Mouse (Mus musculus) adrenal gland, postnatal 14 days (tissue): ENCODE measurements around the gene 4930402H24Rik. TPM values are rescaled to one million over a fixed set of nuclear protein-coding genes. Genes with fewer than 3 reads are reported as not detected.

ENCODE experiments used
- DNase-seq: peaks from one replicate; pipeline ENCODE4 v3.0.0; 2021; ENCODE audit warnings: mixed read lengths
- total RNA-seq: library from RNA; stranded (reverse); gene quantifications from 2 replicates; pipeline ENCODE4 v1.2.3, GENCODE M21; 2021

Gene 4930402H24Rik
- total RNA-seq, 1 experiment from 2014 or later: 43.6 TPM

DNA sequence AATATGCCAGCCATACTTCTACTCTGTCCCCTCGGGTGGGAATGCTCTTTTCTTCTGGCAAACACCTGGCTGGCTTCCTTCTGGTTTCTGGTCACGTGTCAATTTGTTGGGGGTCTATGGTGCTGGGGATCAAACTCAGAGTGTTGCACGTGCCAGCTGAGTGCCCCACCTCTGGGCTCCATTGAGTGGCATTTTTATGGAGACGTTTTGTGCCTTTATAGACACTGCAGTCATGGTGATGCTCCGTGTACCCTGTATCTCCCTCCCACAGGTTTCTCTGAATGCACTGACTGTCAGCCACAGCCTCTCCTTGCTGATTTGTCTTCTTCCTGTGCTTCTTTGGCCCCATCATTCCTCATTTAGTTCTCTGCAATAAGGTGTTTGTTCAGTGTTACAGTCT is 174.4 kb downstream of the 4930402H24Rik start:
- no peak for DNase-seq

- DNase-seq: no peak
Measured at GRCm38 (mm10) chr2:130730746-130731145, 175.5 kb downstream of the 4930402H24Rik start.

- DNase-seq: no peak
Measured at GRCm38 (mm10) chr2:130728906-130729585, 177.2 kb downstream of the 4930402H24Rik start.

GRCm38 (mm10) chr2:130727752-130728151 is 178.5 kb downstream of the 4930402H24Rik start:
- no peak for DNase-seq

GRCm38 (mm10) chr2:130724369-130724768 is 181.8 kb downstream of the 4930402H24Rik start:
- DNase-seq: no peak

GRCm38 (mm10) chr2:130717951-130718350 is 188.3 kb downstream of the 4930402H24Rik start:
- no peak for DNase-seq

DNA sequence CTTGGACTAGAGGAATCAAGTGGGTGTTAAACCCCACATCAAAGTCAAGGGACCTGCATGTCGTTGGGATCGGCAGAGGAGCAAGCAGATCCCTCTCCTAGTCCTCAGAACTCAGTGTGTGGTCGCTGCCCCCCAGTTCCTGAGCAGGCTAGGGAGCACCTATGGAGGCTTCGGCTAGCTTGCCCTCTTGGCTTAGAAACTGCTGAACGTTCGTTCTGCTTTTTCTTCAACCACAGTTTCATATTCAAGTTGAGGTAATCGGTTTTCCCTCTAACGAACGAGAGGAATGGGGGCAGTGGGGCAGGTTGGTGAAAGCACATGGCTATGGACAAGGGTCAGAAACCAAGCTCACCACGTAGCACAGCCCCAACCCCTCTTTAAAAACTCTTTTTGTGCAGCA is 199.1 kb downstream of the 4930402H24Rik start:
- DNase-seq: no peak

GRCm38 (mm10) chr2:130706602-130707001 is 199.6 kb downstream of the 4930402H24Rik start:
- no peak for DNase-seq

DNA sequence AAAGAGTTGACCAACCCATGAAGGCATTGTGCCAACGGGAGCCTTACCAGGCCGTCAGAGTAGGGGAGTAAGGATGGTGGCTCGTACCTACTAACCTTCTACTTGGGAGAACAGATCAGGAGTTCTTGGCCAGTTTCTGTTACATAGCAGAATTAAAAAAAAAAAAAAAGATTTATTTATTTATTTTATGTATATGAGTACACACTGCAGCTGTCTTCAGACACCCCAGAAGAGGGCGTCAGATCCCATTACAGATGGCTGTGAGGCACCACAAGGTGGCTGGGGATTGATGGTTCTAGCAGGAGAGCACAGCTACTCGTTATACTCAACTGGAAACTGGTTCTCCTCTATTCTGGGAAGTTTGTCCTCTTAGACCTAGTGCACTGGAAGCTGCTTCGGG is 201.0 kb downstream of the 4930402H24Rik start:
- DNase-seq: no peak

- no peak for DNase-seq
Measured at GRCm38 (mm10) chr2:130704040-130705001, 201.9 kb downstream of the 4930402H24Rik start.

GRCm38 (mm10) chr2:130697821-130698266 is 208.4 kb downstream of the 4930402H24Rik start:
- DNase-seq: peak; percentile 36

DNA sequence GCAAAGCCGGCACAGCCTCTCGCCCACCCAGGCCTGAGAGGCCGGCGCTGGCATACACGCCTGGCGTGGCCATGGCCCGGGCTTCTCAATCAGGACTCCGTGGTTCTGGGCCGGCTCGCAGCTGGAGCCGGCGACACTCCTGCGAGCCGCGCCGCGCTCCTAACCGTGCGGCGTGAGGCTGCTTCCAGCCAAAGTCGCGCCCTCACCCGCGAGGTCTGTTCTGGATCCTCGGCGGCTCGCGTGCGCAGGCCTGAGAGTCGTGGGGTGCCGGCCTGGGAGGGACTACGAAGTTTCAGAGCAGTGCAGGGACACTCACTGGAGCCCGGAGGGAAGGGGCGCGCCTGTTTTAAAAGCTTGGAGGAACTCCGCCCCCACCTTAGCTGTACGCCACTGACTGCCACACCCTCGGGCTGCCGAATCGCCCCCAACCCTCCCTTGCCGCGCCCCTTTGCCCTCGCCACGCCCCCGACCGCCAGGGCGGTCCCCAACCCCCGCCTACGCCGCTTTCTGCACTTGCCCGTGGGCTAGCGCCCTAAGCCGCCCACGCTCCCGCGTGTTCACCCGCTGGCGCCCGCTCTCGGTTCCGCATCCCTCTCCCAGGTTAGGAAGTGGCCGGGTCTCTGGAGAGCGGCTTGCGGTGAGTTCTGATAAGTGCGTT is 208.9 kb downstream of the 4930402H24Rik start, which contains the start of gene Slc4a11:
Gene Slc4a11, minus strand, starts transcription at position 367 of the 658 bp plus-strand sequence.
- peak; percentile 79 for DNase-seq

DNA sequence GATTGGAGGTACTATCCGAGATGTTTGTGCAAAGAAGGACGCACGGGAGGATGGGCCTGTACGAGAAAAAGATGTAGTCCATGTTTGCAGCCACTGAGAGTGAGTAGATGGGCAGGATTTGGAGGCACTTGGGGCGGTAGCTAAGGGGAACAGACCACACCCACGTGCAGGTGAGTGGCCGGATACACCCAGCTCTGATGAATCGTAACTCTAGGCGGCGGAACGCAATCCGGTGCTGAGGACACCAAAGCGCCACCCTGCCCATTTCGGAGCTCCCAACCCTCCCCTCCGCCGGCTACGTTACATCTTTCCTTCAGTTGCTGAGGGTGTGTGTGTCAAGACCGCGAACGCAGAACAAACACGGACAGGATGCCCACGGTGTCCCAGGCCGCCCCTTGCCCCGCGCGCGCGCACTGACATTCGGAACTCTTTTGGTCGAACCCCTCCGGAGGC is 209.5 kb downstream of the 4930402H24Rik start:
- DNase-seq: peak; percentile 33

DNA sequence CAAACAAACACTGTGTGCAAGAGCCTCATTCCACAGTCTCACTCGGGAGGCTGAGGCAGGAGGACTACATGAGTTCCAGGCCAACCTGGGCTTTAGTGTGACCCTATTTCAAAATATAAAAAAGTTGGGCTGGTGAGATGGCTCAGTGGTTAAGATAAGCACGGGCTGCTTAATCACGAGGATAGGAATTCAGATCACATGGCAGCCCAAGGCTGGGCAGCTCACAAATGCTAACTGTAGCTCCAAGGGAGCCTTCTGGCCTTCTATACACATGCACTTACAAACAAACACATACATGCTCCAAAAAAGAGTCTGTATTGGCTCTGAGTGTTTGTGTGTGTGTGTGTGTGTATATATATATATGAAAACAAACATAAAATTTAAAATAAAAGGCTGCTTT is 212.6 kb downstream of the 4930402H24Rik start:
- no peak for DNase-seq

DNA sequence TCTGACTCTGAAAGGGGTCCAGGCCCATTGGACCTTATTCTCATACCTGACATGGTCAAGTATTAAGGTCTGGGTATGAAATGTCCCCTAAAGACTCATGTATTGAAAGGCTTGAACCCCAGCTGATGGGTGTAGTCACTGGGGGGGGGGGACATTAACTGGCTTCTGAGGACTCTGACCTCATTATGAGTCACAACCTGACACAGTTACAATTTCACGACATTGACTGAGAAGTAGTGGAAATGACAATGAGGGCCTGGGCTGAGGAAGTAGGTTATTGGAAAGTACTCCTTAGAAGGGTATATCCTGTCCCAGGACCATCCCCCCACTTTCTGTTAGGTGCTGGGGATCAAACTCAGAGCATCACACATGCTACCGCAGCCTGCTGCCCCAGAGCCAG is 217.2 kb downstream of the 4930402H24Rik start:
- no peak for DNase-seq

DNA sequence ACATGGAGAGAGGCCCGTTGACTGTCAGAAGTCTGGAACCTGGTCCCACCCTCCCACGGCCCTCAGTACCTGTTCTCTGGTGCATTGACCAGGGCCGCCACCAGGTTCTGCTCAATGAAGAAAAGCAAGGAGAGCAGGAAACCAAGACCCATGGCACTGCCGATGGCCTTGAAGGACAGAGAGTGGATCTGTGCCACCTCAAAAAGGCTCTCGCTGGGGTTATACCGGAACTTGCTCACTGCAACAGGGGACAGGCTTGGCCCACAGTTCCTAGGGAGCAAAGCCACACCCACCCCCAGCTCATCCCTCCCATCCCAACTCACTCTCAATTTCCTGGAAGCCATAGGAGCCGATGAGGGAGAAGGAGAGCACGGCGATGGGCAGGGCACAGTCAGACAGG is 220.8 kb downstream of the 4930402H24Rik start:
- no peak for DNase-seq

- no peak for DNase-seq
Measured at GRCm38 (mm10) chr2:130681531-130681930, 224.7 kb downstream of the 4930402H24Rik start.

DNA sequence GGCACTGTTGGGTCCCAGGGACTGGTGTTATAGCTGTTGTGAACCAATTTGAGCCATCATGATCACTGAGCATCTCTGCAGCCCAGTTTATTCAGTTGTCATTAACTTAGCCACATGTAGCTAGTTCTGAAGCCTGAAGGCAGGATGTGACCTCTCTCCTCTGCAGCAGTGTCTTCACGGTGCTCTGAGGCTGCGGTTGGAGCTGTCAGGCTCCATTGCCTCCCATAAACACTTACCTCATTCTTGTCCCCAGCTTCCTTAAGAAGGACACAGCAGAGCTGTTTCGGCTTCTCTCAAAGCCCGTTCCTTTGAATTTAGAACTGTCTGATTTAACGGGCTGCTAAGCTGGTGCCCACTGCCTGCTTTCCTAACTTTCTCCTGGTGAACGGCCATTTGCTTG is 226.3 kb downstream of the 4930402H24Rik start:
- no peak for DNase-seq

DNA sequence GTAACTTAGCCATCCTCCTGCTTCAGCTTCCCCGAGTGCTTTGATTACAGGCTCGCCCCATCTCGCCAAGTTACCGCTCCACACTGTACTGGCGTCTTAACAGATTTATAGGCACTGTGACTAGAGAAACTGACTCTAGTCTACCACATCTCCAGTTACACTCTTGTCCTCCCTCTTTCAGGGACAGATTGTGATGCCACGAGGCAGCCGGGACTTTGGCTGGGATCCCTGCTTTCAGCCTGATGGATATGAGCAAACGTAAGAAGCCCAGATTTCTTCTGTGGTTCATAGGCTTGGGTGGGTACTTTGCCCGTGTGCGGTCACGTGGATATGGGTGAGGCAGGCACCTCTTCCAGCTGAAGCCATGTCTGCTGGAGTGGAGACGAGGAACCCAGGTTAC is 227.1 kb downstream of the 4930402H24Rik start:
- DNase-seq: no peak

DNA sequence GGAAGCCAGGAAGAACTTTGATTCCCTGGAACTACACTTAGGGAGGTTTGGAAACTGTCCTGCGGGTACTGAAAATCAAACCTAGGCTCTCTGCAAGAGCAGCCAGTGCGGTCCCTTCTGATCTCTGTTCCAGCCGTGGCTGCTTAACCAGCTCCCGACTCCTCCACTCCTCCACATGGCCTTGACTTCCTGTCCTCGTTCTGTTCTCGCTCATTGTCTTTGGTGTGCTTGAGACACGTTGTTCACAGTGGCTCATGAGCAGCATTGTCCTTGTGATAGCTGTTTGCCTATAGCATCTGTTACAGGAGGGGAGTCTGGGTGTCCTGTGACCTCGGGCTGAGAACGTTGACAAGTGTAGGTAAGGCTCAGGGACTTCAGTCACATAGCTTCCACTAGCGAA is 229.0 kb downstream of the 4930402H24Rik start:
- DNase-seq: peak; percentile 60

DNA sequence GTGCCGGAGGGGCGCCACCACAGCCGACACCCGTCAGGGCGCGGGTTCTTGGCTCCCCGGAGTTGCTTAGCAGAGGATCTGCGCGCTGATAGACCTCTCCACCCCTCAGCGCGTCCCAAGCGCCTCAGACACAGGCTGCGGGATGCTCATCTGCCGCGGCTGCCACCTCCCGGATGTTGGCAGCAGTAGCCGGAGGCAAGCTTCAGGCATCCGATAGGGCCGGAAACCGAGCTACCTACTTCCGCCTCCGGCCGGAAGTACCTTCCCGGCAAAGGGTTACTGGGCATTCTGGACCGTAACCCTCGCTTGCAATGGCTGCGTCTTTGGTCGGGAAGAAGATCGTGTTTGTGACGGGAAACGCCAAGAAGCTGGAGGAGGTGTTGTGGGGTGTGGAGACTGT is 238.6 kb downstream of the 4930402H24Rik start, which contains the start of gene Itpa:
Gene Itpa, plus strand, starts transcription at position 52 of the 400 bp plus-strand sequence.
- DNase-seq: peak; percentile 93

GRCm38 (mm10) chr2:130664102-130664701 is 242.0 kb downstream of the 4930402H24Rik start, which contains the start of gene Ddrgk1:
TSS of gene Ddrgk1 (minus strand) at chr2:130664659.
- DNase-seq: peak; percentile 95
